Mouse (Mus musculus) stomach, embryonic 16.5 days (tissue): Measurements from ENCODE around the gene Lin37. TPM values are rescaled to one million over a fixed set of nuclear protein-coding genes. Genes with fewer than 3 reads are reported as not detected.

Source experiments
- ATAC-seq: fragments of 200-750 bp; cut with Nextera tagmentation; 2 replicates; pipeline ENCODE4 v1.8.0; 2017; ENCODE audit warnings: moderate number of reproducible peaks, moderate TSS enrichment; ENCODE audit not compliant: insufficient read depth, low FRiP score
- H3K27ac ChIP-seq: fragments of 300-500 bp; sonication (generic); 2 replicates; pipeline ENCODE4 v1.5.1; 2014; ENCODE audit warnings: low read length
- H3K27me3 ChIP-seq: fragments of 300-500 bp; sonication (generic); 2 replicates; pipeline ENCODE4 v1.6.1; 2014; ENCODE audit warnings: low read length, control low read depth, mixed read lengths; ENCODE audit not compliant: control insufficient read depth, insufficient read depth
- H3K36me3 ChIP-seq: fragments of 300-500 bp; sonication (generic); 2 replicates; pipeline ENCODE4 v1.6.1; 2014; ENCODE audit warnings: low read length; ENCODE audit not compliant: control insufficient read depth, insufficient read depth
- H3K4me1 ChIP-seq: fragments of 300-500 bp; sonication (generic); 2 replicates; pipeline ENCODE4 v1.6.1; 2014; ENCODE audit warnings: low read length, control low read depth, mixed read lengths; ENCODE audit not compliant: control insufficient read depth, insufficient read depth
- H3K4me2 ChIP-seq: fragments of 300-500 bp; sonication (generic); 2 replicates; pipeline ENCODE4 v1.6.1; 2014; ENCODE audit warnings: low read depth, low read length, mixed read lengths
- H3K4me3 ChIP-seq: fragments of 300-500 bp; sonication (generic); replicated peaks from 2 replicates; pipeline ENCODE4 v1.5.1; 2014; ENCODE audit warnings: mild to moderate bottlenecking, low read length
- H3K9ac ChIP-seq: fragments of 300-500 bp; sonication (generic); 2 replicates; pipeline ENCODE4 v1.6.1; 2014; ENCODE audit warnings: low read length
- H3K9me3 ChIP-seq: fragments of 300-500 bp; sonication (generic); replicated peaks from 2 replicates; pipeline ENCODE4 v1.6.1; 2016; ENCODE audit warnings: low read length, control low read depth; ENCODE audit not compliant: control insufficient read depth
- WGBS: fragments of 180-500 bp; shearing (Covaris S2); extraction: QIAGEN DNeasy Blood & Tissue Kit; methylation state at CpG from one replicate; pipeline ENCODE4 v1.1.7; 2014; 5-methylcytosine and 5-hydroxymethylcytosine counted together
- polyA plus RNA-seq: library from polyadenylated mRNA; unstranded; fragments of >200 nt; fragmentation: Nextera tagmentation; extraction: Ambion mirVana; gene quantifications from 2 replicates; pipeline ENCODE4 v1.2.1, GENCODE M21; 2015

The Lin37 gene
- polyA plus RNA-seq, 1 experiment from 2014 or later, result 53.8 TPM

DNA sequence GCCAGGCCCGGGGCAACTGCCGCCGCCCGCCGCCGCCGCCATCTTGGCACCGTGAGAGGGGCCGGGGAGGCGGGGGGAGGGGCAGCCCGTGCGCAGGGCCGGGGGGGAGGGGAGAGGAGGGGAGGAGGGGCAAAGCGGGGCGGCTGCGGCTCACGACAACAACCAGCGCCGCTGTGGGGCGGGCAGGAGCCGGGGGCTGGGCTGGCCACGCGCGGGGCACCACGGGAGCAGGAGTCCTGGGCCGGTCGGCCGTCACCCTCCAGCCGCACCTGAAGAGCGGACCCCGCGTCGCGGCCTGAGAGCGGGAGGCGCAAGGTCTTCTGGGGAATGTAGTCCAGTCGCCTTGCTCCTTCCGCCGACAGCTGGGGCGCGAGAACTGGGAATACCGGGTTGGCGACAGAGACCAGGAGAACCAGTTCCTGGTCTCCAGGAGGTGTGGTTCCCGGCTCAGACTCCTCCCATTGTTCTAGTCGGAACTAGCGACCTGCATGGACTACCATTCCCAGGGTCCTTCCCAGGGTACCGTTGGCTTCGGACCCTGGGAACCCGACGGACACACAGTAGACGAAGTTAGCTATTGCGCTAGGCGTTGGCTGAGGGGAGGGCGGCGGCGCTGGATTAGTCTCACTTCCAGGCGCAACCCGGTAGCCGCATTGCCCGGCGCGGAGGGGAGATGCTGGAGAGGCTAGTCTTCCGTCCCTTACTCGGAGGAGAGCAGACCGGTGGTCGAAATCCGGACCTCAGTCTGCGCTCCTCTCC, 29.2 kb upstream of the Lin37 start, which contains the start of gene Kmt2b:
TSS of gene Kmt2b (minus strand) at position 51 of the 759 bp plus-strand sequence.
- Histone ChIP-seq H3K27ac (peak within 1 kb of the TSS; percentile 95), H3K4me1 (peaks cover 15% of the 10 kb centered on the region), H3K9me3 (no peaks in the 10 kb centered on the region), H3K9ac (peak within 1 kb of the TSS; percentile 100), H3K36me3 (peaks cover 25% of the 10 kb centered on the region), H3K4me3 (peak within 1 kb of the TSS; percentile 100), H3K4me2 (peak within 1 kb of the TSS; percentile 89), H3K27me3 (no peaks in the 10 kb centered on the region)
- WGBS, result 0% methylated on average over 61 of the region's 68 CpGs
- peak; percentile 96 for ATAC-seq

DNA sequence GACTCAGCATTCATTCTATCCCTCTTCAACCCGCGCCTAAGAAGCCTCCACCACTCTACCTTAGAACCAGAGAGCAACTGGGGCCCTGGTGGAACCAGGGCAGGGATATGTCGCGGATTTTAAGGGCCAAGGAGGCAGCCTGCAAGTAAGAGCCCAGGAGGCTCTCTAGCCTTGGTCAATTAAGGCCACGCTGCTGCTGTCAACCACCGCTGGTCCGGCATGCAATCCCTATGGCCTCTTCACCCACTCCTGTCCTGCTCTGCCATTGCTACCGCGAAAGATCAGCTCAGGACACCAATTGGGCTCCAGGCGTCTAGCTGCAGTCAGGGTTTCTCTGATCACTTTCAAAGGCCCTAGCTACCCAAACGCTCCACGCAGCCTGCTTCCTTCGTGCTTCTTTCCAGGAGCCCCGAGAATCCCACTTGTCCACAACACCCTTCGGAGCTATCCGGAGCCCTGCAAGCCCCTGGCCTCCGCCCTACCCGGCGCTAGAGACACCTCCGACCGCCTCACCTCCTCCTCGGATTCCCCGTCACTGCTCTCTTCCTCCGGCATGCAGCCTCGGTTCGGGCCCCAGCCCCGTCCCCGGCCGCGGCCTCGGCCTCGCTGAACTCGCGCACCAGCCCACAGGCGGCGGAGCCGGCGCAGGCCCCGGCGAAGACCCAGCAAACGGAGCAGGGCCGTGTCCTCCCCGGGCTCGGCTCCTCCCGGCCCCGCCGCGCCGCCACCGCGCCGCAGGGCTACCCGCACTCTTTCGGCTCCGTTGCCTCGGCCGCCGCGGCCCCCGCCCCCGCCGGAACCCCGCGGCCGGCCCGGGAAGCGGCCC, 28.4 kb upstream of the Lin37 start:
- no peaks in the 10 kb centered on the region for H3K27me3 ChIP-seq
- H3K4me2 ChIP-seq, result peak overlapping the region; percentile 89
- WGBS, result under 1% methylated on average over 47 of the region's 67 CpGs
- H3K36me3 ChIP-seq, result peaks cover 33% of the 10 kb centered on the region
- peaks cover 15% of the 10 kb centered on the region for H3K4me1 ChIP-seq
- H3K9ac ChIP-seq, result peak overlapping the region; percentile 100
- ATAC-seq, result peak; percentile 6; the same call in 1 of the 2 replicates
- H3K4me3 ChIP-seq, result peak overlapping the region; percentile 100
- H3K27ac ChIP-seq, result peak overlapping the region; percentile 95
- H3K9me3 ChIP-seq, result no peaks in the 10 kb centered on the region

DNA sequence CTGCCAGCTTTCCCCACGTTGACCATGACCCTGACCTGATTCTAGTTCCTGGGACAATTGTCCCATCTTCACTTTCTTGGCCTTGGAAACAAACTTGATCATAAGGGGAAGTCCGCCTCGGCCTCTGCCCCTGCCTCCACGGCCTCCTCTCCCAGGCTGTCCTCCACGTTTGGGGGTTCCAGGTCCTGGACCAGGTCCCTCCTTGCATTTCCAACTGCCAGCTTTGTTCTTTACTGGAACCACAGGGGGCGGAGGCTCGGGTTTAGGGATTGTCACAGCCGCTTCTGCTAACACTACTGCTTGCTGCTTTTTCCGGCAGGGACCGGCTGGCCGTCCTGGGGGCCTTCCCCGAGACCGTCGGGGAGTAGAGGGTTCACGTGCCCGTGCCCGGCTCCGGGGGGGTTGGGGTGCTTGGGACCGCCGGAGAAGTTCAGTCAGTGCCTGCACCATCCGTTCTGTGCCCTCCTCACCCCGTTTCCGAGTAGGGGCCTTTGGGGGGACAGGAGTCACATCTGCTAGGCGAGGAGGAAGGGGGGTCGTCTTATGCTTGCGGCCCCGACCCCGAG, 26.9 kb upstream of the Lin37 start:
- ATAC-seq, result no peak
- Histone ChIP-seq H3K4me1 (peaks cover 15% of the 10 kb centered on the region), H3K4me2 (no peak overlapping the region), H3K4me3 (0 out of 2 replicates have a peak overlapping the region, but pooled peaks have one; percentile 100), H3K36me3 (peaks cover 42% of the 10 kb centered on the region), H3K27ac (no peak overlapping the region), H3K9ac (peak overlapping the region; percentile 100; the same call in 1 of the 2 replicates), H3K9me3 (no peaks in the 10 kb centered on the region), H3K27me3 (no peaks in the 10 kb centered on the region)
- 90% methylated on average over 28 of the region's 28 CpGs for WGBS

DNA sequence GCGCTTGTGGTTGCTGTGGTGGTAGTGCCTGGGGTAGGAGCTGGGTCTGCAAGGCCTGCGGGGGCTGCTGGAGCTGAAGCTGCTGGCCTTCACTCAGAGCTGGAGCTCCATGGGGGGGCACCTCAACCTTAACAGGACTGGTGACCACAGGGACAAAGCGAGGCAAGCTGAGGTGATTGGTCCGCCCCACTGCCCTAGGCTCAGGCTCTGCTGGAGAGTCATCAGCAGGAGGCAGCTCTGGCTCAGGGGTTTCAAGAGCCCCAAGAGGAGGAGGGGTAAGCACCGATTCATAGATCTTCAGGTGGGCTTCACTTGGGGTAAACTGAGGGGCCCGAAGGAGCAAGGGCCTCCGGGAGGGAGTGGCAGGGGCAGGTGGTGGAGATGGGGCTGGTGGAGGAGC, 25.5 kb upstream of the Lin37 start:
- Histone ChIP-seq H3K9ac (no peak overlapping the region), H3K4me1 (peaks cover 15% of the 10 kb centered on the region), H3K9me3 (no peaks in the 10 kb centered on the region), H3K4me3 (no peak overlapping the region), H3K36me3 (peaks cover 48% of the 10 kb centered on the region), H3K27ac (no peak overlapping the region), H3K27me3 (no peaks in the 10 kb centered on the region), H3K4me2 (no peak overlapping the region)
- no peak for ATAC-seq
- 91% methylated on average over 7 of the region's 7 CpGs for WGBS

DNA sequence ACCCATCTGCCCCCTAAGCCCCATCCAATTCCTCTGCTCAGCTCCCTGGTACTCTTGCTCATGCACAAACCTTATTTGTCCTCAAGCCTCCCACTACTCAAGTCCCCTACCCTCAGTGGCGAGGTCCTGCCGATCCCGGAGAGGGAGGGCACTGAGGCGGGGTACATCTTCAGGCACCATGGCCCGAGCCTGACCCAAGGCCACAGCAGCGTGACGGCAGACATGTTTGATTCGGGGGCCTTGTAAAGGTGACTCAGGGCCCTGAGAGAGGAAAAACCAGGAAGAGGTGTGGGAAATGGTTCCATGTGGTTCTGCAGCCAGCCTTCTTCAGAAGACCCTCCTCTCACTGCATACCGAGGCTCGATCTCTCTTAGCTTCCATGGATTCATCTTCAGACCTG, 24.7 kb upstream of the Lin37 start:
- no peaks in the 10 kb centered on the region for H3K27me3 ChIP-seq
- H3K9ac ChIP-seq, result no peak overlapping the region
- no peak overlapping the region for H3K4me2 ChIP-seq
- no peak overlapping the region for H3K4me3 ChIP-seq
- peaks cover 53% of the 10 kb centered on the region for H3K36me3 ChIP-seq
- no peak overlapping the region for H3K27ac ChIP-seq
- WGBS, result 89% methylated on average over 10 of the region's 10 CpGs
- H3K4me1 ChIP-seq, result peaks cover 11% of the 10 kb centered on the region
- no peak for ATAC-seq
- H3K9me3 ChIP-seq, result no peaks in the 10 kb centered on the region

DNA sequence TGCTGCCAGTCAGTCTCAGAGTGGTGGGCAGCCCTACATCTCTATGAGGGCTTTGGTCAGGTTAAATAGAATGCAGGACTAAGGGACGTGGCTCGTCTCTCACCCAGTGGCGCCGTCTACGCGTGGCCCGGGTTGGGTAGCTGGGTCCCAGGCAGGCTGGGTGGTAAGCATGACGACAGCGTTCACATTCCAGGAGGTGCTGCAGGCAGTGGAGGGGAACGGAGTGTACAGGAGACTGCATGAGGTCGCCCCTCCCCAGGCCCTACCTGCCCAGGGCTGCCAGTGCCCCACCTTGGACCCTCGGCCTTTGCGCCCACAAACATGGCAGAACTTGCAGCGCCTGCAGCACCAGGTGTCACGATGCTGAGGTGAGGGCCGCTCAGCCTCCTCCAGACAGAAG, 21.9 kb upstream of the Lin37 start:
- H3K36me3 ChIP-seq, result peaks cover 74% of the 10 kb centered on the region
- H3K9ac ChIP-seq, result no peak overlapping the region
- no peaks in the 10 kb centered on the region for H3K27me3 ChIP-seq
- no peak overlapping the region for H3K27ac ChIP-seq
- no peak for ATAC-seq
- no peak overlapping the region for H3K4me3 ChIP-seq
- H3K9me3 ChIP-seq, result no peaks in the 10 kb centered on the region
- H3K4me2 ChIP-seq, result no peak overlapping the region
- WGBS, result 95% methylated on average over 16 of the region's 16 CpGs
- no peaks in the 10 kb centered on the region for H3K4me1 ChIP-seq

DNA sequence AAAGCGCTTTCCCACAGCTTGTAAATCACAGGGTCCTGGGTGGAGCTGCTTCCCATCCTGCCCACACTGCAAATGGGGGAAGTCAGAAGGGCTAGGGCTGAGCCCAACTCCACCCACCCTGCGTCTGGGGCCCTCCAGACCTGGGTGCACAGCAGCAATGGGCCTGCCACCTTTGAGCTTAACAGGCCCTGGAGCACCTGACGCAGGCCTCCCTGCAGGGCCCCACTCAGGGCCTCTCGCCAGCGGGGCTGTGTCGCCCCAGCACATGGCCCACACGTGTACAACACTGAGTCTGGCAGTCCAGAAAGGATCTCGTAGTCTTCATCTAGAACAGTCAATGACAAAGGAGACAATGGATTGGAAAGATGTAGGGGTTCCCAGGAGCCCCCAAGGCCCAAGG, 20.3 kb upstream of the Lin37 start:
- no peak overlapping the region for H3K27ac ChIP-seq
- H3K4me1 ChIP-seq, result no peaks in the 10 kb centered on the region
- WGBS, result 89% methylated on average over 8 of the region's 8 CpGs

DNA sequence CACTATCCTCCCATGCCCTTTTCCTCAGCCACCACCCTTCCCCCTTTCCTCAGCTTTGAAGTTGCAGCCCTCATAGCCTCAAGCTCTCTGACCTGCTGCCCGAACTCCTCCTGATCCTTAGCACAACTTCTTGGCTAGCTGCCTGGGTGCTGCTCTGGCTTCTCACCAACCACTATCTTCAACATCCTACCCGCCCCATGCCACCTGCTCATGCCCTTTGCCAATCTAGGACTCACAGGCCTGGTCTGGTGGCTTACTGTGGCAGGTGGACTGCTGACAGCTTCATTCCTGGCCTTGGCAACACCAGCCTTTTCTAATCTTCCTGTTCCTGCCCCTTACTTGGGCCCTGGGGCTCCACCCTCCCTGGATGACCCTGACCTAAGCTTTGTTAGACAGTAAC, 13.3 kb upstream of the Lin37 start:
- no peak for ATAC-seq
- H3K4me2 ChIP-seq, result no peak overlapping the region
- WGBS, result 67% methylated on average over 2 of the region's 2 CpGs
- H3K27me3 ChIP-seq, result no peaks in the 10 kb centered on the region
- no peaks in the 10 kb centered on the region for H3K9me3 ChIP-seq
- no peak overlapping the region for H3K27ac ChIP-seq
- no peak overlapping the region for H3K4me3 ChIP-seq
- no peaks in the 10 kb centered on the region for H3K4me1 ChIP-seq
- H3K9ac ChIP-seq, result no peak overlapping the region
- H3K36me3 ChIP-seq, result peaks cover 61% of the 10 kb centered on the region

More for the DNA sequence above, 20.3 kb upstream of the Lin37 start:
- peak; percentile 34; the same call in 1 of the 2 replicates for ATAC-seq
- Histone ChIP-seq H3K36me3 (peaks cover 75% of the 10 kb centered on the region), H3K9ac (no peak overlapping the region), H3K4me2 (no peak overlapping the region), H3K9me3 (no peaks in the 10 kb centered on the region), H3K27me3 (no peaks in the 10 kb centered on the region), H3K4me3 (no peak overlapping the region)

DNA sequence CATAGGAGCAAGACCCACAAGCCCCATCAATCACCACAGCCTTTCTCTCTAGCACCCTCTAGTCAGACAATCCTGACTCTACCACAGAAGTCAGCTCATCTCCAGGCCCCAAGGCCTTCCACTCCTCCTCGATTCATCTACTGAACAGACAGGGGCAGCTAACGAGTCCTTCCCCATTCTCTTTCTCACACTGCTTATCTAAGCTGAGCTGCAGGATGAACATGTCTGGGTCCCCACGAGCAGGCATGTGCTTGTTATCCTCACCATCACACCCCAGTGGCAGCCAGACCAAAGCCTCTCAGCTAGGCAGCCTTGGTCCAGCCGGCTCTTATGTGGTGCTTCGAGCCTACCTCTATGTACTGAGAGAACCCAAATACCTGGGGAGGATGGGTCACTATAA, 12.8 kb upstream of the Lin37 start:
- peaks cover 56% of the 10 kb centered on the region for H3K36me3 ChIP-seq
- no peak overlapping the region for H3K27ac ChIP-seq
- no peaks in the 10 kb centered on the region for H3K4me1 ChIP-seq
- no peaks in the 10 kb centered on the region for H3K9me3 ChIP-seq
- no peak overlapping the region for H3K9ac ChIP-seq
- H3K4me3 ChIP-seq, result no peak overlapping the region
- H3K27me3 ChIP-seq, result no peaks in the 10 kb centered on the region
- WGBS, result 88% methylated on average over 5 of the region's 5 CpGs
- H3K4me2 ChIP-seq, result no peak overlapping the region
- ATAC-seq, result no peak
